Mouse (Mus musculus) lung, embryonic 14.5 days (tissue): Measurements from ENCODE around the gene M6pr. TPM values are rescaled to one million over a fixed set of nuclear protein-coding genes. Genes with fewer than 3 reads are reported as not detected.
"Not testable (repeated sequence)": the region's sequence is repeated elsewhere in the genome, so short reads cannot be mapped to it uniquely, and the experiment has no call there.

ENCODE experiments used
- ATAC-seq: fragments of 200-750 bp; cut with Nextera tagmentation; 2 replicates; pipeline ENCODE4 v1.8.0; 2017; ENCODE audit warnings: mild to moderate bottlenecking, moderate TSS enrichment, moderate library complexity; ENCODE audit not compliant: insufficient read depth
- DNase-seq: peaks from one replicate; pipeline ENCODE4 v3.0.0-alpha.2; 2015
- H3K27ac ChIP-seq: fragments of 300-500 bp; sonication (generic); 2 replicates; pipeline ENCODE4 v1.5.1; 2014; ENCODE audit warnings: low read depth, mild to moderate bottlenecking, moderate library complexity
- H3K27me3 ChIP-seq: fragments of 300-500 bp; sonication (generic); 2 replicates; pipeline ENCODE4 v1.6.1; 2014; ENCODE audit warnings: low read length, control low read depth; ENCODE audit not compliant: insufficient read depth
- H3K36me3 ChIP-seq: fragments of 300-500 bp; sonication (generic); 2 replicates; pipeline ENCODE4 v1.6.1; 2014; ENCODE audit warnings: control low read depth; ENCODE audit not compliant: insufficient read depth
- H3K4me1 ChIP-seq: fragments of 300-500 bp; sonication (generic); 2 replicates; pipeline ENCODE4 v1.6.1; 2014; ENCODE audit warnings: antibody characterized with exemption, control low read depth; ENCODE audit not compliant: insufficient read depth
- H3K4me2 ChIP-seq: fragments of 300-500 bp; sonication (generic); 2 replicates; pipeline ENCODE4 v1.6.1; 2014; ENCODE audit warnings: mild to moderate bottlenecking
- H3K4me3 ChIP-seq: fragments of 300-500 bp; sonication (generic); 2 replicates; pipeline ENCODE4 v1.5.1; 2014; ENCODE audit warnings: low read depth, low read length
- H3K9ac ChIP-seq: fragments of 300-500 bp; sonication (generic); 2 replicates; pipeline ENCODE4 v1.6.1; 2014
- H3K9me3 ChIP-seq: fragments of 300-500 bp; sonication (generic); 2 replicates; pipeline ENCODE4 v1.6.1; 2016; ENCODE audit warnings: low read depth, low read length, control low read depth
- CTCF ChIP-seq: IDR thresholded peaks from 2 replicates; pipeline ENCODE4 v1.5.1; 2016; ENCODE audit warnings: antibody characterized with exemption, low read depth
- WGBS: fragments of 180-500 bp; shearing (Covaris S2); extraction: QIAGEN DNeasy Blood & Tissue Kit; methylation state at CpG from one replicate; pipeline ENCODE4 v1.1.7; 2014; 5-methylcytosine and 5-hydroxymethylcytosine counted together
- polyA plus RNA-seq: library from polyadenylated mRNA; unstranded; fragments of >200 nt; fragmentation: Nextera tagmentation; extraction: Ambion mirVana; gene quantifications from 2 replicates; pipeline ENCODE4 v1.2.1, GENCODE M21; 2014

Gene M6pr
- polyA plus RNA-seq, 1 experiment from 2014 or later: 115 TPM

DNA sequence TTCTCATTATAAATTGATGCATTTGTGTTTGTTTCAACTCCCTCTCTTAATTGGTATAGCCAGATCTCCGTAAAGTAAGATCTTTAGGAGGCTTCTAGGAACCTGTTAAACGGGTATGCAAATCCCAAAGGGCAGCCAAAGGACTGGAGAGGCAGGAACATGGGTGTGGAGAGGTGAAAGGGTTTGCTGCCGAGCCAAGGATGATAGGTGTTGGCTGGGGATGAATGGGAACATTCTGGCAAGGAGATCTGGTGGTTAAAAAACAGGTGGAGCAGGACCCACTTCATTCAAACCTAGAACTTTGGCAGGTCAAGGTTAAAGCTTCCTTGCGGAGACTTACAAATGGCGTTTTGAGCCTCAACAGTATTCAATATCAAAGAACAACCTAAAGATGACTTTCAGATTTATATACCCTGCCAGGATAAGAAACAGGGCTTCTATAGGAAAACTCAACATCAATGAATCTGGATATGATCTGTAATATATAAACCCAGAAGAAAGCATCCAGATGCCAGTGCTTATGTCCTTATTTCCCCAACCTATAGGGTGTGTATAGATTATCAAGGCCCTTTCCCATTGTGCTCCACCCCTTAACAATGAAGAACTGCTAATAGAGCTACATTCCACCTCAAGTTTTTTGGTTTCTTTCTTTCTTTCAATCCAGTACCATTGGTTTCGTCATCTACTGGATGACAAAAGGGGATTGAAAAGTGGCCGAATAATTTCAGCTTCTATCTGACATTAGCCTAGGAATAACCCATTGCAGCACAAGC, 32.7 kb downstream of the M6pr start:
- 47% methylated on average over 7 of the region's 7 CpGs for WGBS
- H3K27me3 ChIP-seq: no peaks in the 10 kb centered on the region
- H3K9ac ChIP-seq: no peak overlapping the region
- peaks cover 9% of the 10 kb centered on the region for H3K36me3 ChIP-seq
- DNase-seq (peak; percentile 22), ATAC-seq (no peak)
- peak overlapping the region; percentile 59 for H3K4me2 ChIP-seq
- no peak for TF ChIP-seq CTCF
- peak overlapping the region; percentile 92; the same call in 1 of the 2 replicates for H3K27ac ChIP-seq
- 0 out of 2 replicates have a peak, but pooled peaks cover 4% of the 10 kb centered on the region for H3K4me1 ChIP-seq
- no peaks in the 10 kb centered on the region for H3K9me3 ChIP-seq
- no peak overlapping the region for H3K4me3 ChIP-seq

DNA sequence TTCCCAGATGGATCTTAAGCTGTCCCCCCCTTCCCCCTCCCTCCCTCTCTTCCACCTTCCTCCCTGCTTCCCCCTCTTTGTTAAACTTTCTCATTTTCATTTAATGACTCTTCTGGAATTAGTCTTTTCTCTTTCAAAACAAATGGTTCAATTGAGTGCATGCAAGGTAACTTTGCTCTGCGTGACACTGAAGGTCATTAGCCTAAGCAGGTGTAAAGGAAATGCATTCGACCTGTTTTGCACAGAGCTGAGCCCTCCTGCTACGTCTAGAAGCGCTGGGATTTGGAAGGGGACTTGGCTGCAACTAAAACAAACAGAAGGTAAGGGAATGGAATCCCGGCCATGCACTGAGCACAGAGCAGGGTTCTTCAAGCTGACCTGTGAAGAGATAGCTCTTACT, 33.6 kb downstream of the M6pr start:
- no peak overlapping the region for H3K27ac ChIP-seq
- H3K4me3 ChIP-seq: no peak overlapping the region
- H3K4me2 ChIP-seq: no peak overlapping the region
- 0 out of 2 replicates have a peak, but pooled peaks cover 4% of the 10 kb centered on the region for H3K4me1 ChIP-seq
- H3K27me3 ChIP-seq: no peaks in the 10 kb centered on the region
- no peak overlapping the region for H3K9ac ChIP-seq
- no peaks in the 10 kb centered on the region for H3K36me3 ChIP-seq
- no peak for TF ChIP-seq CTCF
- H3K9me3 ChIP-seq: no peaks in the 10 kb centered on the region
- no peak for DNase-seq
- 13% methylated on average over 5 of the region's 5 CpGs for WGBS
- no peak for ATAC-seq

DNA sequence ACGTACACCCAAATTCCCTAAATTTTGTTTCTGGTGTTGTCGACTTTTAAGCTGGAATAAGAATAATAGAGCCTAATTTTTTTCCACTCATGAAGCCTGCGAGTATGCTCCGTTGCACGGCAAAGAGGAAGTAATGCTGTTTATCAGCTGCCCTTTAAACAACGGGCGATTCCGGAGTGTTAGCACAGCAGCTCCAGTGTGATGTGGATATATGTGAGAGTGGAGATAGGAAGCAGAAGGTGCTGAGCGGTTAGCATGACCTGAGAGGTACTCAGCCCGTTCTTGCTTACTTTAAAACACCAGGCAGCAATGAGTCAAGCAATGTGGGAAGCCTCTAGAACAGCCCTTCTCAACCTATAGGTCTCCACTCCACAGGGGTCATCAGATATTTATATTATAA, 35.2 kb downstream of the M6pr start:
- Histone ChIP-seq H3K4me1 (no peaks in the 10 kb centered on the region), H3K4me2 (no peak overlapping the region)
- WGBS: 13% methylated on average over 10 of the region's 10 CpGs

DNA sequence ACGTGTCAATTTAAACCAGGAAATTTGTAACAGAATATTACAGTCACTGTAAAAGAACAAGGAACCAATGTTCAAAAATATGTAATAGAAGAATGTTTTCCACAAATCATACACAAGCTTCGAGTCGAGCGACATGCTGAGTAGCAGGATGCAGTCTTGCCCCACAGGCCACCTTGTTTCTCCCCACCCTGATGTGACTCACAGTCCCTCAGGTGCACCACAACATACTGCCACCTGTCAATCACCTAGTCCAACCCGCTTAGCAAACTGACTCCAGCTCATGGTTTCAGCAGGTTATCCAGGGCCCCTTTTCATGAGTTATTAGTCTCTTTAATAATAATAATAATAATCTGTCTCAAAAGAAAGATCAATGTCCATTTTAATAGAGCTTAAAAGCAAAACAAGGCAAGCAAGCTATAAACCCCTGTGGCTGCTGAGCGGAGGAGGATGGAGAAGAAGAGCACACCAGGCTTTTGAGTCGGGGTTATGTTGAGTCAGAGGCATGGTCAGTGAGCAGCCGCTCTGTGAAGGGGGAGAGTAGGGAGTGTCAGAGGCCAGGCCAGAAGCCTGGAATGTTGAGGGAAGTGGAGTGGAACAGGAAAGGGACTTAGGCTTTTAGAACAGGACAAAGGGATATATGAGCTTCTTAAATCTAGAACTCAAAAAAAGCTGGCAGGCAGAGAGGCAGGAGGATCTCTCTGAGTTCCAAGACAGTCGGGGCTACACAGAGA, 36.0 kb downstream of the M6pr start:
- TF ChIP-seq CTCF: no peak
- no peak for DNase-seq
- ATAC-seq: no peak
- no peaks in the 10 kb centered on the region for H3K9me3 ChIP-seq
- no peak overlapping the region for H3K4me3 ChIP-seq
- no peaks in the 10 kb centered on the region for H3K4me1 ChIP-seq
- H3K27ac ChIP-seq: no peak overlapping the region
- no peak overlapping the region for H3K9ac ChIP-seq
- H3K4me2 ChIP-seq: no peak overlapping the region
- WGBS: 41% methylated on average over 9 of the region's 9 CpGs
- H3K27me3 ChIP-seq: no peaks in the 10 kb centered on the region
- H3K36me3 ChIP-seq: no peaks in the 10 kb centered on the region

More for the DNA sequence above, 35.2 kb downstream of the M6pr start:
- H3K27me3 ChIP-seq: no peaks in the 10 kb centered on the region
- H3K9me3 ChIP-seq: no peaks in the 10 kb centered on the region
- no peak overlapping the region for H3K9ac ChIP-seq
- DNase-seq: peak; percentile 34
- ATAC-seq: no peak
- no peaks in the 10 kb centered on the region for H3K36me3 ChIP-seq
- TF ChIP-seq CTCF: no peak
- no peak overlapping the region for H3K27ac ChIP-seq
- no peak overlapping the region for H3K4me3 ChIP-seq

DNA sequence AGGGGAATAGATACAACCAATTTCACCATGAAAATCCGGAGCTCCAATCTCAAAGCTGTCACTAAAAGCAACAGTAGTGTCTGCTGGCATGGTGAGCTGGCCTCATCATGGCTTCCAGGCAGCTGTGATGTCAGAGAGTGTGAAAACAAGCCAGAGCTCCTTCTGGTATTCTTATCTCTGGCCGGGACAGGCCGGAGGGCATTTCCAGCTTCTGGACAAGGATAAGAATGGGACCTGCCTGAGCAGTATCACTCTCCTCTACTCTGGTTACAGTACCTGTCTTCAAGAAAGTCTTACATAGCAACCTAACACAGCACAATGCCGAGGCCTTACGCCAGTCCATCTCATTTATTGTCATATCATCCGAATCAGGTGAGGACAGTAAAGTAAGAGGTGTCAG, 37.2 kb downstream of the M6pr start:
- no peak overlapping the region for H3K9ac ChIP-seq
- H3K4me1 ChIP-seq: no peaks in the 10 kb centered on the region
- no peaks in the 10 kb centered on the region for H3K36me3 ChIP-seq
- ATAC-seq (no peak), DNase-seq (no peak)
- TF ChIP-seq CTCF: no peak
- H3K4me3 ChIP-seq: no peak overlapping the region
- 53% methylated on average over 6 of the region's 6 CpGs for WGBS
- no peak overlapping the region for H3K4me2 ChIP-seq
- no peaks in the 10 kb centered on the region for H3K27me3 ChIP-seq
- H3K27ac ChIP-seq: no peak overlapping the region
- no peaks in the 10 kb centered on the region for H3K9me3 ChIP-seq

DNA sequence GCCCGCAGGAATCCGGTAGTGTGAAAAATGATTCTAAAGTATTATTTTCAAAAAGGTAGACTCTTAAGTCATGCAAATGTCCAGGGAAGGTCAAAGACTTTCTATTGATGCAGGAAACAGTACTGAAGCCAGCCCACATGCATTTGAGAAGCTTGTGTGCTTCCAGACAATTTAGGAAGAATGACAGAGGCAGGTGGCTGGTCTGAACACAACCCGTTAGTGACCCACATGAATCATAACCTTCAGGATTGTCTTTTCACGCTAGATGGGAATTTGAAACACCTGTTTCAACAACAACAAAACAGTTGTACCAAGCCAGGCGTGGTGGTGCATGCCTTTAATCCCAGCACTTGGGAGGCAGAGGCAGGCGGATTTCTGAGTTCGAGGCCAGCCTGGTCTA, 37.9 kb downstream of the M6pr start:
- H3K27ac ChIP-seq: no peak overlapping the region
- no peak for ATAC-seq
- H3K4me2 ChIP-seq: no peak overlapping the region
- no peak overlapping the region for H3K4me3 ChIP-seq
- H3K27me3 ChIP-seq: no peaks in the 10 kb centered on the region
- TF ChIP-seq CTCF: no peak
- no peaks in the 10 kb centered on the region for H3K36me3 ChIP-seq
- H3K9me3 ChIP-seq: no peaks in the 10 kb centered on the region
- H3K4me1 ChIP-seq: no peaks in the 10 kb centered on the region
- H3K9ac ChIP-seq: no peak overlapping the region
- DNase-seq: no peak
- 80% methylated on average over 7 of the region's 7 CpGs for WGBS

DNA sequence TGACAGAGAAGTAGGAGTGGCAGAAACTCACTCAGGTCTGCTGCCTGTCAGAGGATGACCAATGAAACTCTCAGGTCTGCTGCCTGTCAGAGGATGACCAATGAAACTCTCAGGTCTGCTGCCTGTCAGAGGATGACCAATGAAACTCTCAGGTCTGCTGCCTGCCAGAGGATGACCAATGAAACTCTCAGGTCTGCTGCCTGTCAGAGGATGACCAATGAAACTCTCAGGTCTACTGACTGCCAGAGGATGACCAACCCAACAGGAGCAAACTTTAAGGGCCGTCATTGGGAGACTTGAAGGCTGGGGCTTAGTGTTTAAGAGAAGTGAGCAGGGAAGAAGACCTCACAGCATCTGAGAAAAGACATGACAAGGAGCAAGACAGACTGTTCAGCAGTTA, 38.8 kb downstream of the M6pr start:
- not testable (repeated sequence) for H3K4me2 ChIP-seq, H3K4me1 ChIP-seq, H3K36me3 ChIP-seq, DNase-seq, ATAC-seq, H3K4me3 ChIP-seq, H3K9ac ChIP-seq, H3K27me3 ChIP-seq, H3K27ac ChIP-seq, H3K9me3 ChIP-seq
- 75% methylated on average over 1 of the region's 1 CpGs for WGBS
